Mouse (Mus musculus): ENCODE measurements around the gene Slc8a1.
A peak's percentile ranks its signal among the peaks of the same experiment; 100 is the strongest.

Gene Slc8a1

DNA sequence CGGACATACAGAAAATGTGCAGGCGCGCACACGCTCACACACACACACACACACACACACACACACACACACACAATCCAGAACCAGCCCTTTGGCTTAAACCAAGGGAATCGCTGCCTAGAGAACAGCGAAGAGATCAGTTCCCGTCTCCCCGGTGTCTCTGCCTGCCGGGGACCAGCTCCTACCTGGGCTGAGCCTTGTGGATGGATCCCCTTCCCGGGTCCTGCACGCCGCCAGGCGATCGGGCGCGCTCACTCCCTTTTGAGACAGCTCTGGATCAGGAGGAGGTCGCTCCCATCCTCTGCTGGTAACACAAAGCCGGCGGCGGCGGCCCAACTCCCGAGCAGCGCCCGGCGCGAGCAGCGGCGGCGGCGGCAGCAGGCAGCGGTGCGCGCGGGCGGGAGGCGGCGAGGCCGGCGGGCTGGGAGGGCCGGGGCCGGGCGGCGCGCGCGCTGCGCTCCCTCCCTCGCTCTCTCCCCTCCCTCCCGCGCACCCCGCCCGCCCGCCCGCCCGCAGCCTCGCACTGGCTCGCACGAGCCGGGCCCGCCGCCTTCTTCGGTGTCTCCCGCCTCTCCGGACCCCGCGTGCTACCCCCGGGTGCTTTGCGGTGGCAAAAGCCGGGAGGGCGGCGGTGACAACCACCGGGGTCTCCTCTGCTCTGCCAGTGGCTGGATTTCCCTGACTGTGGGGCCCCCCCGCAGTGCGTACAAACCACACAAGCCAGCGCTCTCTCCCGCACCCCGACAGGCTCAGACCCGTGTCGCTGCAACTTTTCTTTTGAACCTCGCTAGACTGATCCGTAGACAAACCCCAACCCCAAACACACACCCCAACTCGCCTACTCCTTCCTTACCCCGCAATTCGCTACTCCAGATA lies 68.1 kb downstream of the Slc8a1 start:
- peak; percentile 39 to 59 for DNase-seq (ENCODE audit: low spot score in 2 of 2)

DNA sequence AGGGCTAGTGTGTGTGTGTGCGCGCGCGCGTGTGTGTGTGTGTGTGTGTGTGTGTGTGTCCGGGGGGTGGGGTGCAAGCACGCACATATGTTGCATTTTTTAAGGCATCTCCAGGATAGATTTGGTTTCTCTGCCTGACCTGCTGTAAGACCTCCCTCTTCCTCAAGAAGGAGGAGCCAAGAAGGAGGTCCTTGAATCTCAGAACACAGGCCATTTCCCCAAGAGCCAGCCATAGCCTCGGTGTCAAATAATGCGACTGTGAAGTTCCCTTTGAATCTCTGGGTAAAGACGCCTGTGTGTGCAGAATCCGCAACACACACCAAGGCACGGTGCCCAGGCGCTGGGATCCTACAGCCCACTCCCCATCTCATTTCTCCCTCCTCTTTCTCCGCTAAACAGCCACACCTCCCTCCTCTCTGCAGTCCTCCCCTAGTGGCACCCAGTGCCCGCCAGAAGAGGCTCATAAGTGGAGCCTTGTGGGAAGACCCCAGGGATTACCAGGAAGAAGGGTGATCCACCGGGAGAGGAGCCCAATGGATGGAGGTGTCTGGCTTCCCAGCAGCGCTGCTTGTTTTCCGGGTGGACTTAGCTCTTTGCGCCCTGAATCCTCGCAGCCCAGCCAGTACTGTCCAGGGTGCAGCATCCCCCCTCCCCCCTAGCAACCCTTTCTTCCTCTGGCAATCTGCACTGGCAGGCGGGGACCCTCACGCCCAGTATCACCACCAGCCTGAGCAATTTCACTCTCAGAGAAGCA lies 68.9 kb downstream of the Slc8a1 start:
- DNase-seq (ENCODE audit: low spot score in 2 of 2), result peak; percentile 38 to 43

DNA sequence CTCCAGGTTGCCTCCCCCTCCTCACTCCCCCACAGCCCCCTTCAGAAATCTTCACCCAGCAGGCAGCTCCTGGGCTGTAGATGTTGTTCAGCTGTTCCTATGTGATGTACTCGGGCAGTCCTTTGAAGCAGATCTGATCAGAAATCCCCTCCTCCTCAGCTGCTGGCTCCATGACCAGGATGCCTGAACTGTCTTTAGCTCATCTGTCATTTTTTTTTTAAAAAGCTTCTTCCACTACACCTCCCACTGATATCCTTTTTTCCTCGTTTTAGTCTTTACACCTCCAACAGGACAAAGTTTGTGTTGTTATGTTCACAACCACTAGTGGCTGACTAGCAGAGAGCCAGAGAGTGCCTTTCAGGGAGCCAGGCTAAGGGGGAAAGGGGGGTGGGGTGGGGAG lies 69.7 kb downstream of the Slc8a1 start:
- no peak for DNase-seq (ENCODE audit: low spot score in 2 of 2)

DNA sequence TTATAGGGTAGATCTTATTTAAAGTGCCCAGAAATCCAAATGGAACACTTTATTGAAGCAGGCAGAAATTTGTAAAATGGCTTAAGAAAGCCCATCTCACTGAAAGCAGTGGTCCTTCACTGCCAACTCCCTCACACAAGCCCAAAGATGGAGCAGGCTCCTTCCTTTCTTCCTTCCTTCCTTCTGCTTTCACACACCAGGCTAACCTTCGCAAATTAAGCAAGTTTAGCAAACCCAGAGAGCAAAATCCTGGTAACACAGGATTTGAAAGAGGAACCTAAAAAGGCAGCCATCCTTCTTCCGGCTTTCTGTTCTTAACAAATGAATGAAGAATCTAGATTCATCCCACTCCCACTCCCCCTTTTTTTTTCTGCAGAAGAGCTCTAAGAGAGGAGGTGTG lies 70.2 kb downstream of the Slc8a1 start:
- no peak for DNase-seq (ENCODE audit: low spot score in 2 of 2)

DNA sequence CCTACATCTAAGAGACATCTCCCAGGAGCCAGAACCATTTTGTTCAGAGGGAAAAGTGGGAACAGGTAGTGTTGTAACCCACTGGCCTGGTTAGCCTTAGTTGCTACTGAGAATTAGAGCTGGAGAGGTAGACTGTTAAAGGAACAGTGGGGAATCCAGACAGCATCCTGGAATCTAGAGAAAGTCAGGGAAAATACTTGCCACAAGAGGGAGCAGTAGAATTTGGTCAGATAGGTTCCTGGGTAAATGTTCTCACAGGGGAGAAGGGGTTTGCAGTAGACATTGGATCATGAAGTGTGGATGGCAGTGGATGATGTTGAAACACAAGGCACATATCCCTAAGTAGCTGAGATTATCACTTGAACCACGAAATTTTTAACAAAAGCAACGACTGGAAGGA lies 71.6 kb downstream of the Slc8a1 start:
- DNase-seq (ENCODE audit: low spot score in 2 of 2), result no peak

DNA sequence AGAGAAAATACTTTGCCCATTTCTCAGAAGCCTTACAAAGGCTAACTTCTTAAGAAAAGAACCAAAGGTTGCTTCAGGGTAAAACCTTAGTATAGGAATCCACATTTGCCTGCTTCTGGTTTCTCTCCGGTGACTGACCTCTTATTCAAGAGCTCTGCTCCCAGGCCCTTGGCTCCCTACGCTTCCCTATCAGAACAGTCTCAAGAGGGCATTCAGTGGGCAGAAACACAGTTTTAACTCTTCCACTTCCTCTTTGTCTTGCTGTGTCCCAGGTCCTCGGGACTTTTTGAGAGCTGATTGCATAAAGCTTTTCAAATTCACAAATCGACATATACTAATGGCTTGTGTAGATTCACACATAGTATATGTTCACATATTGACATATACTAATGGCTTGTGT lies 73.3 kb downstream of the Slc8a1 start:
- no peak for DNase-seq (ENCODE audit: low spot score in 2 of 2)

DNA sequence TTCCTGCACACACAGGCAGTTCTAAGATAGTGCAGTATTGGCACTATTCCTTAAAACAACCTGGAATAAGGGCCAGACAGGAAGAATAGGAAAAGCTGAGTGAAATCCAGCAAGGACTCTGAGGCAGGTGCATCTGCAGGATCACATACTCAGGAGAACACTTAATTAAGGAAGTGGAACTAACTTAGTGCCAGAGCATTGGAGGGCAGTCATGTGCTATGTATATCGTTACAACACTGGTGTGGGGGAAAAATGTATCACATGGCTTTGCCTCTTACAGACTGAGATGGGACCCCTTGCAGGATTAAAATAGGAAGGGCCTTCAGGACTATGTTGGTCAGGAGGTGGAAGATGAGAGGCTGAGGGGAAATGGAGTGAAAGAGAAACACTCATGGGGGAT lies 80.3 kb downstream of the Slc8a1 start:
- DNase-seq (ENCODE audit: low spot score in 2 of 2), result no peak

DNA sequence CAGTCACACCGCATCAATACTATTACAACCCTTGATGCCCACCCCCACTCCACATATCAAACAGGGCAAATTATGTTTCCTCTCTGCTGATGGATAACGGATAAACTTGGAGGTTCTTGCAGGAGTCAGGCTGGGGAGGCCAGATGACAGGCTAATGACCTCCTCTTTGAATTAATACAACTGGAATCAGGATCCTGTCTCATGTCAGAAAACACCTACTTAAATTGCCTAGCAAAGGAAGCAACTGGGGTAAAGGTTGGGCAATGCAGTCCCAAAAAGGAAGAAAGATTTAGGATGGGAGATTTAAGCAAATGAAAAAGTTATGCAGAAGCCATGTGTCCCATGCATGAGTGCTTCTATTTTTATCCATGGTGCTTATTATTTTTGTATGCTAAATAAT lies 83.6 kb downstream of the Slc8a1 start:
- no peak for DNase-seq (ENCODE audit: low spot score in 2 of 2)

DNA sequence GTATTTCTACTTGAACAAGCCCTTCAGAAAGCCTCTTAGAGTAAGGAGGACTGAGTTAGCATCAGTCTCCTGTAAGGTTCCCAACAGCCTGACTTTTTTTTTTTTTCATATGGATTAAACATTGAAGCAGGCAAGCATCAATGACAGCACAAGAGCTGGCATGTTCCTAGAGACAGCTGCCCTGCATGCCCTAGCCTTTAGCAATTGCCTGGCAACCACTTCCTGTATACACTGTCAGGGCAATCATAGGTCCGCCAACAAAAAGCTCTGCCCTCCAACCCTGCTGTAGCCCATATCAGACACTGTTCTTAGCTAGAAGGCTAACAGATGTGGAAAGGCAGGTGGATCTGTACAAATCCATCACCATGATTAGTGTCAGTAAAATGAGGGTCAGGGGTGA lies 85.2 kb downstream of the Slc8a1 start:
- no peak for DNase-seq (ENCODE audit: low spot score in 2 of 2)

DNA sequence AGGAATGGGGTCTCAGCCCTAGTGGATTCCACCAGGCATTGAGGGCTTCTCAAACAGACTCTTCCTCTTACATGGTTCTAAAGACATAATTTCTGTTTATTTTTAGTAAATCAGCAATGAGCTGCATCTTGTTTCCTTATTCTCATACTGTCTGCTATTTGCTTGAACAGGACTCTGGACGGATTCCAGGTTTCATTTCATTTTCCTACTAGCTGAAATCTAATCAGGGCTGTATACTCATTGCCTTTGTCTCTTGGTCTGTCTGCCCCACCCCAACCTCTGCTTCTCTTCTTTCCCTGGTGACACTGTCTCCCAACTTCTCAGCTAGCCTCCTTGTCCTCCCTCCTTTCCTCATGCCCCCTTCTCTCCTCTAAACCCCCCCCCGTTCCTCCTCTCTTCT lies 101.4 kb downstream of the Slc8a1 start:
- DNase-seq (ENCODE audit: low spot score in 2 of 2), result no peak

DNA sequence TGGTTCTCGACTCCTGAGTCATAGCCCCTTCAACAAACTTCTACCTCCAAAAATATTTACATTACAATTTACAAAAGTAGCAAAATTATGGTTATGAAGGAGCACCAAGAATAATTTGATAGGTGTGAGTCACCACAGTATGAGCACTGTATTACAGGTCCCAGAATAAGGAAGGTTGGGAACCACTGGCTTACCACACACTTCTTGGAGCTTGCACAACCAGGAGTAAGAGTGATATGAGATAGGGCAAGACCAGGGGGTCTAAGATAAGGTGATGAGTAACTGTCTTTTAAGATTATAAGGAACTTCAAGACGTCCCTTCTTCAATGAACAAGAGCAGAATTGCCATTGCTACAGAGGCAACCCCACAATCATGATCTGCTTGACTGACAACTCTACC lies 107.7 kb downstream of the Slc8a1 start:
- DNase-seq (ENCODE audit: low spot score in 2 of 2), result no peak

DNA sequence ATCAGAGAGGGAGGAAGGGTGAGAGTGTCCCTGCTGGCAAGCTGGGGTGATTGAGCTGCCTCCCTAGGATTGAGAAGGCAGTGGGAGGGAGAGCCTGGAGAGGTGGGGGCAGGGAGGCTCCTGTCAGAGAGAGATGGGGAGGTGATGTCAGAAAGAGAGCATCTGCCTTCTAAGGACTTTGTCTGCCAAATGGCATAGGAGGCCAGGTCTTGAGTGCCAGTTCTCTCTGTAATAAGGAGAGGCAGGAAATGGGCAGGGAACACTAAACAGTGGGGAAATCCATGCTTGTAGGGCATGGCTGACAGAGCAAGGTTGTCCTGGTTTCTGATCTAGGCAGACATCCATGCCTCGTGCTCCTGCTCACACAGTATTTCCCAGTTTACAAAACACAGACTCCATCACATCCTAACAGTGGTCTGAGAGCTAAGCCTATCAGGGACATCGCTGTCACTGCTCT lies 117.0 kb downstream of the Slc8a1 start:
- no peak for DNase-seq (ENCODE audit: low spot score in 2 of 2)

DNA sequence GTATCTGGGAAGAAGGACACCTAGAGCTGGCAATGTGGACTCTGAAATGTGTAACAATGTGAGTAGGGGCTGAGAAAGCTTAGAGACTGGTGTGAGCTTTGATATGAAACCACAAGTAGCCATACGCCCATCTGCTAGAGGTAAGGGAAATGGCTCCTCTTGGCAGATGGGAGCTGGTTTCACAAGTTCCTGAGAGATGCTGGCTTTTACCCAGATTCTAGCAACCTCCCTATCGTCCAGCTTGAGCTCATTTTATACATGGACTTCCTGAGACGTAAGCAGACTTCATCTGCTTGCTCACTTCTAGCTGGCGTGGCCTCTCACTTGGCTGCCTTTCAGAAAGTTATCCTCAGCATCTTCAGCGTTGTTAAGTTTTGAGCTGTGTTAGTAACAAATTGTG lies 119.7 kb downstream of the Slc8a1 start:
- DNase-seq (ENCODE audit: low spot score in 2 of 2), result no peak

DNA sequence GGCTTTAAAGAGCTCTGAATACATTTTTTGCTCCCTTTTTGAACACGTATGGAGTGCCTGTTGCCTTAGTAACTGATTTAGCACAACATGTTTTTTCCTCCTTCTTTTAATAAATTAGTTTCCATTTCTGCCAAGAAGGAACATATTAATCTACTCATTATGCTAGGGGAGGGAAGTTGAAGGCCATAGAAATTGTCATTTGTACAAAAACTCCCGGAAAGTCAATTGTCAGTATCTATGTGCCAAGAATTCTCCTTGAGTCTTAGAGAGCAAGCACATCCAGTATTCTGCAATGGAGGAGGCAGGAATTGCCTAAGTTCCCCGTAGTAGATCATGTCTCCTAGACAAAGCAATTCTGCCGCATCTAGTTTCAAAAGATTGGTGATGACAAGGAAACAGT lies 121.9 kb downstream of the Slc8a1 start:
- DNase-seq (ENCODE audit: low spot score in 2 of 2), result no peak

DNA sequence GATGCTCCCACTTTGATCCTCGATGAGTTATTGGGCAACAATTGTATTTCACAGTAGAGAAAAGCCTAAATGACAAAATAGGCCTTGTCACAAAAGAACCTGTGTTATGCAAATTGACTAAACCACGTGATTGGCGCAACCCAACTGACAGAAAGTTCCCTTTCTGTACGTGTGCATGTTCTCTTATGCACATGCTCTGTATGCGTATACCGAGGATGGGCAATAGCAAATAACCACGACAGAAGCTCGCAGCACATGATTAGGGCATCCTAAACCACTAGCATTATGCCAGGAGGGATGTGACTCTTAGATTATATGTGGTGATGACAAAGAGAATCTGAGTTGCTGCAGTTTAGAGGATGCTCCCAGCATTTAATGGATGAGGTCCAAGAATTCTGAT lies 122.8 kb downstream of the Slc8a1 start:
- no peak for DNase-seq (ENCODE audit: low spot score in 2 of 2)

DNA sequence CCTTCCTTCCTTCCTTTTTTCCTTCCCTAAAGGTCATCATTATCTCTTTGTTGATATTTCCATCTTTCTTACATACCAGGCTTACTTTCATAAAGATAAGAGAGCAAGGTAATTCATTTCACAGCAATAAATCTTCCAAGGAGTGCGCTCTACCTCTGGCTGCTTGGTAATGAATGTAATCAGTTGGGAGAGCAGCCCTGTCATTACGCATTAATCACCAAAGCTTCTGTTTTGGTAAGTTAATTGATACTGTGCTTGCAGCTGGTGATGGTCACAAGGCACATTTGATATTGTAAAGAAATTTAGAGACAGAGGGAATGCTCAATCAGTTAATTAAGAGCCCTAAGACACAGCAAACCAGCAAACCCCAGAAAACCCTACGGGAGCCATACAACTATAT lies 130.7 kb downstream of the Slc8a1 start:
- DNase-seq (ENCODE audit: low spot score in 2 of 2), result no peak

DNA sequence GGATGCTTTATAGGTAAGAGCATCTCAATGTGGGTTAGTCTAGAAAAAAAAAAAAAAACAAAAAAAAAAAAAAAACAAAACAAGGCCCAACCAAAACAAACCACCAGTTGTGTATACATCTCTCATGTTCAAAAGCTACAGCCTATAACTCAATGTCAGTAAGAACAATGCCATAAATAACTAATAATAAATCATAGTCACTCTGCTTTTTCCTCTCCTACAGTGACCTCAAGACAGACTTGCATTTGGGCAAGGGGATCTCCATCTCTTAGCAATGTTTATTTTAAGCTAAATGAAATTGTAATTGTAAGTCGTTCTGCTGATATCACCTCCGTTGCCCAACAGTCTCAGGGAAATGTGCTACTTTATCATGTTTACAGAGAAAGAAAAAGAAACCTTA lies 132.1 kb downstream of the Slc8a1 start:
- DNase-seq (ENCODE audit: low spot score in 2 of 2), result no peak

DNA sequence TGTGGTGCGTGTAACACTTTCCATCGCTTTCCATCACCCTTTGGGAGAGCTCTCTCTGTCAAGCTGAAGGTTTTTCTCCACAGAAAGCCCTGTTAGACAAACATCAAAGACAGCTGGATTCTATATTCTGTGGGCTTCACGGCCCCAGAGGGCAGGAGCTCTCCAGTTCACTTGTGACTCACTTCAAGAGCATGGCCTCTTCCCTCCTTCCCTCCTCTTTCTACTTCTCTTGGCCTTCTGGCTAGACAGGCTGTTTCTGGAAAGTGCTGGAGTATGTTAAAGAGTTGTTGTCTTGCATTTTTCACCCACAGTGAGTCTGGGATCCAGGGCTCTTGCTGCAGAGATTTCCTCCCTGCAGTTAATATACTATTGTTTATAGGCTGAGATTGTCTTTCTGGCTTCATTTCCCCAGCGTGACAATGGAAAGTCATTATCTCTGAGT lies 132.9 kb downstream of the Slc8a1 start:
- no peak for DNase-seq (ENCODE audit: low spot score in 2 of 2)

DNA sequence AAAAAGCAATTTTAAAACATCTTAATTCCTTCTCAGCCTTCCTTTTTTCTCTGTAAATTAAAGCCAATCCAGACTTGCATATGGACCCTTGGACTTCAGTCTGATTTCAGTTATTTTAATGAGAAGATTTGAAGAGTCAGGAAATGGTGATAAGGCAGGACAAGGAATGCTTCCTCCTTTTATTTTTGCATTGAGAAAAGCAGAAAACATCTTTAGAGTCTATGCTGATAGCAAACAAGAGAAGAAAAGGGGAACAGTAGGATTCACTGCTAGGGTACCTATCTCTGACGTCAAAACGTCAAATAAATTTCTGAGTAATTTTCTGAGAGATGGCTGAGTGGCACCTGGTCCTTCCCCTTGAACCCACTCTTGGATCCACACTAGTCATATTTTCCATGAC lies 139.1 kb downstream of the Slc8a1 start:
- no peak for DNase-seq (ENCODE audit: low spot score in 2 of 2)

DNA sequence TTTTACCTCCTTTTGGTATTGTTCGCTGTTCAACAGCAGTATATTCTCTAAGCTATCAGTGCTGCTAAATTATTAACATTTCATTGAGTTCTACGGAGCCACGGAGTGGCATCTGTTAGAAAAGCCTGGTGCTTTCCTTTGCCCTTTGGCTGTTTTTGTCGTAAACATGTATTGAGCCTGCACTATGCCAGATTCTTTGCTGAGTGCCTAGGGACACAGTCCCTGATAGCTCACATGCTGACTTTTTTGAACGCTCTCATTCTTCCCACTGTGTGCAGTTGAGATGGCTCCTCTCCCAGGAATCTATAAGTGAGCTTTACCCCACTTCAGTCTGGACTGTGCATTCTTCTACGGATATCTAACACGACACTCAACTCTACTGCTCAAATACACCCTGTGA lies 148.4 kb downstream of the Slc8a1 start:
- DNase-seq (ENCODE audit: low spot score in 2 of 2), result no peak

DNA sequence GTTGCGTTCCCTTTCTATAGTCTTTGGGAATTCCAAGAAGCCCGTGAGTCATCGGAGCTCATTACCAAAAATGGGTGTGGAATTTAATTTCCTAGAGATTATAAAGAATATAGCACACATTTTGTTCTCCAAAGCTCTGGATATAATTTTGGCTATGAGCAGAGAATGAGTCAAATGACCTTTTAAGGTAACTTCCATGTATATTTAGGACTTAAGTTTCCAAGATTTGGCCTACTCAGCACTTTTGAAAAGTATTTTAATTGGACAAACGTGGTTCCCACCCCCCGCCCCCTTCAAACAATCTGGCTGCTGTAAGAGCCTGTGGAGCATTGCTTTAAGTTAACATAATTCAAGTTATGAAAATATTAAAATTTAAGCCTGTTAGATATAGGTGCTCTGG lies 151.4 kb downstream of the Slc8a1 start:
- no peak for DNase-seq (ENCODE audit: low spot score in 2 of 2)

DNA sequence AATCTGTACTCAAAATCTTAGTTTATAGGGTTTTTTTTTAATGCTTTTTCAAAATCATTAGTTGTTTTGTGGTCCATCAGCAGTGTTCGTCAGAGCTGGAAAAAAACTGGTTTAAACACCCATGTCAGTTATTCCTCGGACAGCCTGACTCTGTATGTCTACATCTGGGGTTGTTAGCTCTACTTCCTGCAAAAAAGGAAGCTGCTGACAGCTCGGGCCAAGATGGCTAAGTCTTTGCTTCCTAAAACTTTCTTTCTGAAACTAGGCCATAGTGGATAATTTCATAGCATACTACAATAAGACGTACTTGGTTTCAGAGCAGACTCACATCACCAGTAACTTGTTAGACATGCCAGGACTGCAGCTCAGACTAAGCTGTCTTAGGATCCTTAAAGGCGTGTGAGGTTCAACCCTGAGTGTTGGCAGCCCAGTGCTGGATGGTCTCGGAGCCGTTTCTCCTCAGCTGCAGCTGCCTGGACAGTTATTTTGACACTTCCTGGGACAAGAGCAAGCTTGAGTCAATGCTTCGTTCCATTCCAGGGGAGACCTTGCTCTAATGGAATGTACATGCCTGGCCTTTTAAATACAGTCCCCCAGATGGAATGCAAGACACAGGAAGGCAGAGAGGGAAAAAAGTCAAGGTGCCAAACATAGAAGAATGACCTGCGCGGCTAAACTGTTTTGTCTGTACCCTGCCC lies 158.3 kb downstream of the Slc8a1 start:
- no peak for DNase-seq (ENCODE audit: low spot score in 2 of 2)

DNA sequence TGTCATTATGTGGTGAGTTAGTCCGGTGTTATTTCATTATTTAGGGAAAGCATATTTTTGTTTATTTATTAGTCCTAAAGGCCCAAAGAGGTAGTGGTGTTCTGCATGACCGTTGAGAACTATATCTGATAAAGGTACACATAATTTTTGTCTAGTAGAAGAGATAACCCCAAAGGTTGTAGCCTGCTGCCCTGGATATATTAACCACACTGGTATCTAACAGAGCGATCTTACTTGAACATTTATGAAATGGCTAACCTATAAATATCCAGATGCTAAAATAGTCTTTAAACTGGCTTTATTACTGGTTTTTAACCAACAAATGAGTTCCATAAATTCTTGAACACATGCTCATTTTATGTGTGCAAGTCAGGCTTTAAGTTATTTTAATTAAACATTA lies 161.3 kb downstream of the Slc8a1 start:
- no peak for DNase-seq (ENCODE audit: low spot score in 2 of 2)
